Mouse (Mus musculus) stomach, embryonic 15.5 days (tissue): ENCODE measurements at regions not wholly inside any gene's neighbourhood (a gene's known extent, or its start where the extent isn't known, plus 50 kb on each side); places are given as distances from the start of the nearest gene placed in this dataset.
A peak's percentile ranks its signal among the peaks of the same experiment; 100 is the strongest.
"Not testable (repeated sequence)": the region's sequence is repeated elsewhere in the genome, so short reads cannot be mapped to it uniquely, and the experiment has no call there.

Experiments
- ATAC-seq: fragments of 200-750 bp; cut with Nextera tagmentation; 2 replicates; pipeline ENCODE4 v1.8.0; 2017; ENCODE audit warnings: low read depth, moderate number of reproducible peaks, moderate TSS enrichment; ENCODE audit not compliant: insufficient read depth, low FRiP score
- H3K27ac ChIP-seq: fragments of 300-500 bp; sonication (generic); 2 replicates; pipeline ENCODE4 v1.5.1; 2015; ENCODE audit warnings: mild to moderate bottlenecking, inconsistent platforms
- H3K27me3 ChIP-seq: fragments of 300-500 bp; sonication (generic); replicated peaks from 2 replicates; pipeline ENCODE4 v1.6.1; 2015; ENCODE audit warnings: inconsistent platforms
- H3K36me3 ChIP-seq: fragments of 300-500 bp; sonication (generic); 2 replicates; pipeline ENCODE4 v1.6.1; 2015; ENCODE audit warnings: inconsistent platforms
- H3K4me1 ChIP-seq: fragments of 300-500 bp; sonication (generic); 2 replicates; pipeline ENCODE4 v1.6.1; 2015; ENCODE audit warnings: inconsistent platforms
- H3K4me2 ChIP-seq: fragments of 300-500 bp; sonication (generic); 2 replicates; pipeline ENCODE4 v1.6.1; 2015; ENCODE audit warnings: mild to moderate bottlenecking, inconsistent platforms
- H3K4me3 ChIP-seq: fragments of 300-500 bp; sonication (generic); replicated peaks from 2 replicates; pipeline ENCODE4 v1.5.1; 2015; ENCODE audit warnings: inconsistent platforms
- H3K9ac ChIP-seq: fragments of 300-500 bp; sonication (generic); 2 replicates; pipeline ENCODE4 v1.6.1; 2015; ENCODE audit warnings: inconsistent platforms
- H3K9me3 ChIP-seq: fragments of 300-500 bp; sonication (generic); 2 replicates; pipeline ENCODE4 v1.6.1; 2016; ENCODE audit warnings: inconsistent platforms
- WGBS: fragments of 180-500 bp; shearing (Covaris S2); methylation state at CpG from one replicate; pipeline ENCODE4 v1.1.7; 2015; 5-methylcytosine and 5-hydroxymethylcytosine counted together

DNA sequence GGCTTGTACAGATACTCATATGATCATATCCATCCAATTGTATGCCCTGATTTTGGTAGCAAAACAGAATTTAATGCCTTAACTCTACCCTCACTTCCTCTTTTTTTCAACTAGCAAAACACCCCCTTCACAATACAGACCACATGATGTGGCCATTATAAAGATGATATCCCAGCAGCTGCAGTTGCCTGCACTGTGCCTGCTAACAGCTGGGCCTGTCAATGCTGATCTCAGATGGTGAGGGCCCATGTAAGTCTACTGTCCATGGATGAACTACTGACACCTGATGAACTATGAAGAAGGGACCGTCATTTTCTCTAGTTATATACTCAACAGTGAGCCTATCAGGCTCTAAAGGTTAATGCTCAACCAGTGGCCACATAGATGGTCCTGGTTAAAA lies 191.8 kb upstream of the Fmr1 start:
- no peaks in the 10 kb centered on the region for H3K4me1 ChIP-seq
- H3K9ac ChIP-seq = no peak overlapping the region
- H3K27ac ChIP-seq = no peak overlapping the region
- no peak overlapping the region for H3K4me3 ChIP-seq
- H3K9me3 ChIP-seq = no peaks in the 10 kb centered on the region
- H3K4me2 ChIP-seq = no peak overlapping the region
- no peak for ATAC-seq
- WGBS = 82% methylated on average over 1 of the region's 1 CpGs
- H3K36me3 ChIP-seq = no peaks in the 10 kb centered on the region
- no peaks in the 10 kb centered on the region for H3K27me3 ChIP-seq

DNA sequence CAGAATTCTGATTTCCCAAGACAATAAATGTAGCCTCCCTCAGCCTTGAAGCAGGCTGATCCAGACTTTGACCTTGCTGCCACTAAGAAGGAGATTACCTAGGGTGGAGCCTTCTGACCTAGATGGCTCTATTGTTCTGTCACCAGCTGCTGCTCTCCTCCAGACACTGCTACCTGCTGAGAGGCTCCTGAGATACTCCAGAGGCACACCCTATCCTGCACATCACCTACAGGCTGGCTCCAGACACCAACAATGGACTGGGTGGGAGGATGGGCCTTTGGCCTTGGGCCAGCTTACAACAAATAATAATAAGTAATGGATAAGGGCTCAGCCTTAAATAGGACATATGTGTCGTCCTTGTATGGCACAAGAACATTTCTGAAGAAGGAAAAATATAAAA lies 186.3 kb upstream of the Fmr1 start:
- 52% methylated on average over 1 of the region's 1 CpGs for WGBS
- H3K4me3 ChIP-seq = not testable (repeated sequence)

DNA sequence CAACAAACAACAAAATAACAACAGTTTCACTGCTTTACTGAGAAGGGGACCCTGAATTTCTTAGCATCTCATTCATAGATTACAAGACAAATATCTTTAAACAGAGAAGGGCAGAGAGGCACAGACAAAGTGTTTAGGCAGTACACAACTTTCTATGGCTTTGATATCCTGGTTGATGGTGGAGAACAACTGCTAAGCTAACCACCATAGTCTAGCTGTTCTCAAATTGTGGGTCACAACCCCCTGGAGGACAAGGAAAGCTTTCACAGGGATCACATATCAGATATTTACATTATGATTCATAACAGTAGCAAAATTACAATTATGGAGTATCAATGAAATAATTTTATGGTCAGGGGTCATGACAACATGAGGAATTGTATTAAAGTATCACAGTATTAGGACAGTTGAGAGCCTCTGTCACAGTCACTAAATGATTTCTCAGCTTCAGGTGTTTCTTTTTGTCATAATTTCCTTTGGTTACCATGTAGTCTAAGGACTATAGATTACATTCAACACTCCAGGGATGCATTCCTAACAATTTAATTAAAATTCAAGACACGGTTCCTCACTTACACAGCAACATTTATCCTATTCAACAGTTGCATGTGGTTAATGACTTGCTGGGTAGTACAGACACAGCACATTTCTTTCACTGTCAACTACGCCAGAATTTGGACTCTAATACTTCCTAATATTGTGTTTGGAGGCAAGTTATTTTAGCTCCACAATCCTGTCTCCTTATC lies 183.8 kb upstream of the Fmr1 start:
- Histone ChIP-seq H3K4me1 (no peaks in the 10 kb centered on the region), H3K4me2 (no peak overlapping the region), H3K36me3 (no peaks in the 10 kb centered on the region), H3K27ac (no peak overlapping the region), H3K27me3 (no peaks in the 10 kb centered on the region), H3K9ac (no peak overlapping the region), H3K4me3 (no peak overlapping the region), H3K9me3 (no peaks in the 10 kb centered on the region)
- WGBS = 59% methylated on average over 2 of the region's 2 CpGs
- ATAC-seq = no peak

More for the DNA sequence above, 186.3 kb upstream of the Fmr1 start:
- not testable (repeated sequence) for H3K9ac ChIP-seq, H3K9me3 ChIP-seq, H3K27me3 ChIP-seq, H3K4me2 ChIP-seq, H3K4me1 ChIP-seq, ATAC-seq, H3K27ac ChIP-seq, H3K36me3 ChIP-seq

DNA sequence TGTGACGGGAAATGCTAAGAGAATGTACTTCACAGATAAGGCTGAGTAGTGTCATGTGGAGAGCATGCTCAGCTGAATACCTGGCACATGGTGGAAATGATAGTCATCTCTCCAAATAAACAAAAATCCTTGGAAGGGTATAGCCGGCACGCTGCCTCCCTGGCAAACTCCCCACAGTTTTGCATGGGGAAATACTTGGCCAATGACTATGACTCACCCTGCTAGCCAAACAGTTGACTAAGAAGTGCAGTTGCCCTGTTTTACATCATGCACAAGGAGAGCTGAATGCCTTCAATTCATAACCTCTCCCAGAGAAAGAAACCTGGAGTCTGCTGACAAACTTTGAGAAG lies 183.2 kb upstream of the Fmr1 start:
- Histone ChIP-seq H3K27me3 (no peaks in the 10 kb centered on the region), H3K9ac (no peak overlapping the region), H3K36me3 (no peaks in the 10 kb centered on the region), H3K27ac (no peak overlapping the region), H3K4me3 (no peak overlapping the region), H3K4me1 (no peaks in the 10 kb centered on the region), H3K9me3 (no peaks in the 10 kb centered on the region), H3K4me2 (no peak overlapping the region)
- WGBS = 35% methylated on average over 3 of the region's 3 CpGs
- no peak for ATAC-seq

DNA sequence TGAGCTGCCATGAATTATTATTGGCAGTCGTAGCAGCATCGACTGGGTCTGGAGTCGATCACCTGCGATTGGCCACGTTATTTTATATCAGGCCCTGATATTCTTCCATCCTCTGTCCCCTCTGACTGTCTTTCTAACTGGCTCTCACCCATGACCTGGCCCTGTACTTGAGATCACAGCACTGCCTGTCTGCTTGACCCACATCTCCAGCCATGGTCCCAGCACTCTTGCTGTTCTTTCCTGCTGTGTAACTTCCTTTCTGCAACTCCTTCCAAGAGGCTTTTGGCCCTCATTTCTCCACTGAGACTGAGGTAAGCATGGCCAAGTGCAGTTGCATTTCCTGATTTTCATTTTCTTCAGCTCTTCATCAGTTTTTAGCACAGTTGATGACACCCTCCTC lies 182.6 kb upstream of the Fmr1 start:
- WGBS = 86% methylated on average over 5 of the region's 5 CpGs
- no peak overlapping the region for H3K9ac ChIP-seq

DNA sequence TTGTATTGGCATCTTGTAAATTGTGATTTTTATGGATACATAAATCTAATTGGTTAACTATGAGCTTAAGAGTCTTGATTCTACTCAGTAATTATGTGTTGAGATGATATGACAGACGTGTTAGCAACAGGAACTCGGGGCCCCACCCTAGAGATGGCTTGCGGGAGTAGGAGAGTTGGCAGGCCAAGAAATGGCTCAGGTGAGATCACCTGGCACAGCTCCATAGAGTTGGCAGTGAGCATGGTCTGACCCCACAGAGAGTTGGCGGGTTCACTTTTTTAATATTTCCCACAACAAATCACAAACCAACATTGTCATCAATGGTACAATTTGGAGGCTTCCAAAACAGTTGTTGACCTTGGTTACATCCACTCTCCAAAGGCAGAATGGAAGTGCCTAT lies 180.5 kb upstream of the Fmr1 start:
- H3K4me1 ChIP-seq = no peaks in the 10 kb centered on the region
- H3K27me3 ChIP-seq = no peaks in the 10 kb centered on the region
- no peaks in the 10 kb centered on the region for H3K36me3 ChIP-seq
- H3K9ac ChIP-seq = no peak overlapping the region
- H3K9me3 ChIP-seq = no peaks in the 10 kb centered on the region
- H3K4me2 ChIP-seq = no peak overlapping the region
- ATAC-seq = no peak
- WGBS = 85% methylated on average over 4 of the region's 4 CpGs
- no peak overlapping the region for H3K4me3 ChIP-seq
- H3K27ac ChIP-seq = no peak overlapping the region

More for the DNA sequence above, 182.6 kb upstream of the Fmr1 start:
- Histone ChIP-seq H3K27me3 (no peaks in the 10 kb centered on the region), H3K36me3 (no peaks in the 10 kb centered on the region), H3K4me3 (no peak overlapping the region), H3K9me3 (no peaks in the 10 kb centered on the region), H3K4me1 (no peaks in the 10 kb centered on the region), H3K4me2 (no peak overlapping the region), H3K27ac (no peak overlapping the region)
- no peak for ATAC-seq

DNA sequence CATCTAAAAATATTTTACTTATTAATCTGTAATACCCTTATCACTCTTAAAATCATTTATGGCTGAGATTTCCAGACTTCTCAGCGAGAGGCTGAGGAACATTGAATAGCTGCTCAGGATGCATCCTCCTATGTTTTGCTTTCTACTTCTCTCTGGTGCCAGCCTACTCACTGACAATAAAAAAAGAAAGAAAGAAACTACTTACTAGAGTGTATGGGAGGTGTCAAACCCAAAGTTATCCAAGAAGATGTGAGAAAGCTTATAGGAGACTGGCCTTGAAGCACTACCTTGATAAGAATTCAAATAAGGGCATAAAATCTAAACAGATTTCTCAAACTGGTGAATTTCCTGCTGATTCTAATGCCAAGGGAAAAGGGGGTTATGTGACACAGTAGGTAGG lies 175.4 kb upstream of the Fmr1 start:
- Histone ChIP-seq H3K27ac (no peak overlapping the region), H3K4me3 (no peak overlapping the region), H3K27me3 (no peaks in the 10 kb centered on the region), H3K36me3 (no peaks in the 10 kb centered on the region), H3K4me2 (no peak overlapping the region), H3K9ac (no peak overlapping the region), H3K9me3 (no peaks in the 10 kb centered on the region), H3K4me1 (no peaks in the 10 kb centered on the region)
- WGBS = 86% methylated on average over 1 of the region's 1 CpGs
- no peak for ATAC-seq

DNA sequence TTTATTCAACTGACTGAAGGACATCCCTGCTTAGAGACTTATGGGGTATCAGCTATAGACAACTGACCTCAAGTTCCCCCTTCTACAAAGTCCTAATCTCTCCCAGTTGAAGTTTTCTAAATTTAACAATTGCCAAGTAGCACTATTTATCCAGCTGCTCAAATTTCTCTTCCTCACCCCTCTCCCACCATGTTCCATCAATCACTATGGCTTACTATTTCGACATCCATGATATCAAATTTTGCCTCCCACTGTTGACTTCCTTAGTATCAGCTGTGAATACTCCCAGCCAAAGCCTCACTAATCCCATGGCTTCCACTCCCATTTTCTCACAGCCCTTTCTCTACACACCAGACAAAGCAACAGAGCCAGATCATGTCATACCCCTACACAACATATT lies 170.7 kb upstream of the Fmr1 start:
- 27% methylated on average over 1 of the region's 1 CpGs for WGBS
- no peaks in the 10 kb centered on the region for H3K9me3 ChIP-seq
- H3K9ac ChIP-seq = no peak overlapping the region
- H3K4me2 ChIP-seq = no peak overlapping the region
- no peaks in the 10 kb centered on the region for H3K4me1 ChIP-seq
- no peak overlapping the region for H3K27ac ChIP-seq
- no peaks in the 10 kb centered on the region for H3K27me3 ChIP-seq
- no peaks in the 10 kb centered on the region for H3K36me3 ChIP-seq
- ATAC-seq = peak; percentile 27; the same call in 1 of the 2 replicates
- no peak overlapping the region for H3K4me3 ChIP-seq

DNA sequence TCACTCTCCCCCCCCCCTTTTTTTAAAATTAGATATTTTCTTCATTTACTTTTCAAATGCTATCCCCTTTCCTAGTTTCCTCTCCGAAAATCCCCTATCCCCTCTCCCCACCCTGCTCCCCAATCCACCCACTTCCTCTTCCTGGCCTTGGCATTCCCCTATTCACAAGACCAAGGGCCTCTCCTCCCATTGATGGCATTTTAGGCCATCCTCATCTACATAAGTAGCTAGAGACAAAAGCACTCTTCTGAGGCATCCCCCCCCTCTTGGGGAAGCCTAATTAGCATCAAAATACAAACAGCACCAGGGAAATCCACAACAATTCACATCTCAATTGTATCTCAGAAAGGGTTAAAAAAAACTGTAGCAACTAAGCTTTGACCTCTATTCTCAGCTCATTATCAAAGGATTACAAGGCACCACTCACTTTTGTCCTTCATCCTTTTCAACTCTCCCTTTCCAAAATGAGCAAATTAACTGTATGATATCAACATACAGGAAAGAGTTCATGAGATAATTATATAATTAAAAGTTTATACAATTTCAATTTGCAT lies 166.1 kb upstream of the Fmr1 start:
- 33% methylated on average over 1 of the region's 1 CpGs for WGBS
- no peak overlapping the region for H3K4me3 ChIP-seq
- no peak for ATAC-seq
- H3K9me3 ChIP-seq = no peaks in the 10 kb centered on the region
- H3K27ac ChIP-seq = no peak overlapping the region
- H3K27me3 ChIP-seq = no peaks in the 10 kb centered on the region
- H3K4me2 ChIP-seq = no peak overlapping the region
- H3K36me3 ChIP-seq = no peaks in the 10 kb centered on the region
- no peak overlapping the region for H3K9ac ChIP-seq
- no peaks in the 10 kb centered on the region for H3K4me1 ChIP-seq

DNA sequence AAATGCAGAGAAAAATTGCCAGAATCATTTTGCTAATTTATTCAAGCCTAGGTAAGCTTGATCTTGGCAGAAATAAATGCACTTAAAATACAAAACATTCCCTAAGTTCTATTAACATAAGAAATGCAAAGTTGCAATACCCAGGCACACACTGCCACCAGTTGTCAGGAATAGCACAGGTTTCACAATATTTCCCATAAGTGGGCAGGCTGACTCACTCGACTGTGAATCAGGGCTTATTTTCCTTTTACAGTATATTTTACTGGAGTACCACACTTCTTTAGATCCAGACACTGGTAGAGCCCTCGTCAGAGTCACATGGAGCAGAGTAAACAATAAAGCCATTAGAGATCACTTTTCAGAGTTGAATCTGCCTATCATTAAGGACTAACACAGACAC lies 131.8 kb upstream of the Fmr1 start:
- Histone ChIP-seq H3K27ac (no peak overlapping the region), H3K9ac (no peak overlapping the region), H3K4me2 (no peak overlapping the region), H3K4me3 (no peak overlapping the region), H3K4me1 (no peaks in the 10 kb centered on the region), H3K27me3 (no peaks in the 10 kb centered on the region), H3K9me3 (no peaks in the 10 kb centered on the region), H3K36me3 (no peaks in the 10 kb centered on the region)
- ATAC-seq = no peak
- WGBS = 42% methylated on average over 2 of the region's 2 CpGs

DNA sequence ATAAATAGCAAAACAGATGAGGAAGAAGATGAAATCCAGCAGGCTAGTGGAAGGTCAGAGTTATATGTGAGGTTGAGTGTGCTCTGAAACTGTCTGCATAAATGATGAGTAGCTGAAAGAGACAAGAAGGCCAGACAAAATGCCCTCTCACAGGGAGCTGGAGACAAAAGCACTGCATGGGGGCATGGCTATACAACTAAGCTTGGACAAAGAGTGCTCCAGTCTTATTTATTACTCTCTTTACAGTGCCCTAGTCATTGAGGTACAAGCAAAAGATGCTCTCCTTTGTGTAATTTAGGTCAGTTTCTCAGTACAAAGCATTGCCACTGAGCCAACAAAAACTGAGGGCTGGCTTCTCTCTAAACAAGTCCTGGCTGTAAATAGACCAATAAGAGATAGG lies 124.3 kb upstream of the Fmr1 start:
- Histone ChIP-seq H3K9ac (no peak overlapping the region), H3K27me3 (no peaks in the 10 kb centered on the region), H3K27ac (no peak overlapping the region), H3K4me2 (no peak overlapping the region), H3K4me3 (no peak overlapping the region), H3K36me3 (no peaks in the 10 kb centered on the region), H3K9me3 (no peaks in the 10 kb centered on the region), H3K4me1 (no peaks in the 10 kb centered on the region)
- no peak for ATAC-seq

DNA sequence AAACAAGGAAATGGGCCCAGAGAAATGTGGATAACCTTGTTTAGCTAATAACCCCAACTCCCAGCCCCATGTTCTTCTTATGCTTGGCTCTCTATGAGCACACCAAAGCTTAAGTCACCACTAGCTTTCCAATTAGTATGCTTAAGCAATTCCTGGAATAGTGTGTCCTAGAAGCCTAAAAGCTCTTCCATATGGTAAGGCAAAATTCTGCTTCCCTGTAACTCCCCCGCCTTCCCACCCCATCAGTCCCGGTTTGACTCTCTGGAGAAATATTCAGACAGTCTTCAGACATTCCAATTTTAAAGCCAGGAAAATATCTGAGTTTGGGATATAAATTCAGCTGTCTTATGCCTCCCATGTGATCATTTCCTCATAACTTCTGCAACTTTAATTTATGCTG lies 120.6 kb upstream of the Fmr1 start:
- WGBS = 90% methylated on average over 2 of the region's 2 CpGs
- no peak overlapping the region for H3K4me2 ChIP-seq
- H3K4me1 ChIP-seq = no peaks in the 10 kb centered on the region
- no peak overlapping the region for H3K27ac ChIP-seq
- no peaks in the 10 kb centered on the region for H3K27me3 ChIP-seq
- H3K9ac ChIP-seq = no peak overlapping the region
- H3K4me3 ChIP-seq = no peak overlapping the region
- no peaks in the 10 kb centered on the region for H3K36me3 ChIP-seq
- ATAC-seq = no peak
- H3K9me3 ChIP-seq = no peaks in the 10 kb centered on the region

DNA sequence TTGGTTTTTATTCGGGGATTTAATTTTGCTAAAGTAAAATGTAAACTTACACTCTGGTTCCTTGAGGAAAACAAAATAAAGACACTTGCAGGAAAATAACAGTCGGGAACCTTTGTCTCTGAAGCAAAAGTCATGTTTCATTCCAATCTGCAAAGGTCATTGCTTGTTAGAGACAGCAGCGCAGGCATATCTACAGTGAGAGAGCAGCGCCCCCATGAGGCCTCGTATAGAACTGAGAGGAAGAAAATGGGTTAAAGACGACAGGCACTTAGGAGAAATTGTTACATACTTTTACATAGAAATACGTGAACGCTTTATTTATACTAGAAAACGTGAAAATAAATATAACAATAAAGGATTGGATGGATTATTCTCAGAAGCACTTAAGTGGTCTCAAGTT lies 93.1 kb upstream of the Fmr1 start:
- no peak overlapping the region for H3K4me3 ChIP-seq
- ATAC-seq = no peak
- WGBS = 21% methylated on average over 9 of the region's 9 CpGs

More for the DNA sequence above, 93.1 kb upstream of the Fmr1 start:
- Histone ChIP-seq H3K27ac (no peak overlapping the region), H3K4me1 (no peaks in the 10 kb centered on the region), H3K4me2 (no peak overlapping the region), H3K36me3 (no peaks in the 10 kb centered on the region), H3K9me3 (no peaks in the 10 kb centered on the region), H3K9ac (no peak overlapping the region), H3K27me3 (no peaks in the 10 kb centered on the region)
